Mouse (Mus musculus) ES-E14 (cell line): Measurements from ENCODE around the gene Iars. TPM values are rescaled to one million over a fixed set of nuclear protein-coding genes. Genes with fewer than 3 reads are reported as not detected.
A peak's percentile ranks its signal among the peaks of the same experiment; 100 is the strongest.

Experiments
- DNase-seq: peaks from one replicate; pipeline ENCODE4 v3.0.0-alpha.2; 2013; ENCODE audit warnings: low read depth, low spot score
- H3K27ac ChIP-seq: 2 replicates; pipeline ENCODE4 v1.5.1; 2012; ENCODE audit warnings: low read depth, mild to moderate bottlenecking, low read length, moderate library complexity, mixed read lengths; ENCODE audit not compliant: poor library complexity, insufficient read depth, severe bottlenecking
- H3K36me3 ChIP-seq: 2 replicates; pipeline ENCODE4 v1.6.1; 2012; ENCODE audit warnings: mild to moderate bottlenecking, low read length, moderate library complexity, mixed read lengths; ENCODE audit not compliant: control insufficient read depth, poor library complexity, insufficient read depth, severe bottlenecking
- H3K4me1 ChIP-seq, 2 experiments: fragments of 150-350 bp in 1 of 2; sonication (generic) in 1 of 2; 2 replicates each; pipeline ENCODE4 v1.6.1; 2012; ENCODE audit warnings: low read length in 2 of 2, mild to moderate bottlenecking in 1 of 2, mixed read lengths in 1 of 2; ENCODE audit not compliant: control insufficient read depth in 2 of 2, insufficient read depth in 2 of 2, poor library complexity in 1 of 2
- H3K4me3 ChIP-seq, 2 experiments: fragments of 150-350 bp in 1 of 2; sonication (generic) in 1 of 2; 2 replicates each; pipeline ENCODE4 v1.5.1; 2012; ENCODE audit warnings: low read length in 2 of 2, low read depth in 1 of 2, mild to moderate bottlenecking in 1 of 2, mixed read lengths in 1 of 2; ENCODE audit not compliant: insufficient read depth in 1 of 2, poor library complexity in 1 of 2, severe bottlenecking in 1 of 2
- H3K9ac ChIP-seq: 2 replicates; pipeline ENCODE4 v1.6.1; 2012; ENCODE audit warnings: low read depth, mild to moderate bottlenecking, low read length, mixed read lengths; ENCODE audit not compliant: poor library complexity, insufficient read depth, severe bottlenecking
- H3K9me3 ChIP-seq: fragments of 150-350 bp; sonication (generic); 2 replicates; pipeline ENCODE4 v1.6.1; 2012; ENCODE audit warnings: low read depth, mild to moderate bottlenecking, low read length; ENCODE audit not compliant: control insufficient read depth, insufficient read depth
- CHD2 ChIP-seq: IDR thresholded peaks from 2 replicates; pipeline ENCODE4 v1.6.1; 2014; ENCODE audit warnings: mild to moderate bottlenecking, low read depth, low read length, inconsistent platforms
- HCFC1 ChIP-seq: IDR thresholded peaks from 2 replicates; pipeline ENCODE4 v1.6.1; 2012; ENCODE audit warnings: low read length, inconsistent platforms, borderline replicate concordance; ENCODE audit not compliant: insufficient read depth
- MAFK ChIP-seq: IDR thresholded peaks from 2 replicates; pipeline ENCODE4 v1.6.1; 2014; ENCODE audit warnings: mild to moderate bottlenecking, low read depth, low read length, inconsistent platforms; ENCODE audit not compliant: insufficient read depth
- ZC3H11A ChIP-seq: IDR thresholded peaks from 2 replicates; pipeline ENCODE4 v1.6.1; 2012; ENCODE audit warnings: low read depth, mild to moderate bottlenecking, inconsistent platforms, low read length, borderline replicate concordance
- ZNF384 ChIP-seq: IDR thresholded peaks from 2 replicates; pipeline ENCODE4 v1.6.1; 2012; ENCODE audit warnings: low read depth, low read length, inconsistent platforms
- in situ Hi-C, 2 experiments: fragments of 600-800 bp; cut with MboI; formaldehyde crosslinking; loops; one replicate each; pipeline ENCODE4 v1.15.1; 2025; ENCODE audit warnings: low sequenced_read_pairs in 2 of 2, inconsistent platforms in 1 of 2; ENCODE audit not compliant: unreplicated experiment in 2 of 2
- total RNA-seq: library from RNA; depleted of rRNA; stranded (reverse); fragments of 300-350 nt; gene quantifications from 2 replicates; pipeline ENCODE4 v1.2.3, GENCODE M21; 2012

Gene Iars
- total RNA-seq, 1 experiment: 139 TPM

DNA sequence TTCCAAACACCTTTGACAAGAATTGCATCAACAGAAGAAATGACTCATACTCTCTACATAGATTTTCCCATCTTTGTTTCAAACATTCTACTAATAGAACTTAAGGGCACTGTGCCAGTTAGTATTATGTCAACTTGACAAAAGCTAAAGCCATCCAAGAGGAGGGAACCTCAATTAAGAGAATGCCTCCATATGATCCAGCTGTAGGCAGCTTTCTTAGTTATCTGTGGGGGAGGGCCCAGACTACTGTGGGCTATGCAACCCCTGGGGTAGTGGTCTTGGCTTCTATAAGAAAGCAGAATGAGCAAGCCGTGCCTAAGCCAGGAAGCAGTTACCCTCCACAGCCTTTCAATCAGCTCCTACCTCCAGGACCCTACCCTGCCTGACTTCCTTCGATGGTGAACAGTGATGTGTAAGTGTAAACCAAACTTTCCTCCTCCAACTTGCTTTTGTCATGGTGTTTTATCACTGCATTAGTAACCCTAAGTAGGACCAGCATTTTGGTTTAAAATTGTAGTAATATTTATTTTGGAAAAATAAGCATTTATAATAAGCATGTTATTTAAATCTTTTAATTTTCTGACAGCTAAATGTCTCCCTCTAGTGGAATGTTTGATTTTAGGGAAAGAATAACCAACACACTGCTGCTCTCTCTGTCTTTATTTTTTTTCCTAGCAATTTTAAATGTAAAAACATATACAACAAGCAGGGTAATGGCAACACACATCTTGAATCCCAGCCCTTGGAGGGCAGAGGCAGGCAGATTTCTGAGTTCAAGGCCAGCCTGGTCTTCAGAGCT is 37.0 kb upstream of the Iars start:
- DNase-seq: no peak
- Histone ChIP-seq H3K4me1 (no peaks in the 10 kb centered on the region), H3K9me3 (no peaks in the 10 kb centered on the region), H3K4me3 (no peak overlapping the region), H3K27ac (no peak overlapping the region), H3K36me3 (peaks cover 2% of the 10 kb centered on the region; the same call in 1 of the 2 replicates), H3K9ac (no peak overlapping the region)
- in situ Hi-C loops: no loop called here
- TF ChIP-seq ZNF384 (no peak), CHD2 (no peak), ZC3H11A (no peak), MAFK (no peak), HCFC1 (no peak)

DNA sequence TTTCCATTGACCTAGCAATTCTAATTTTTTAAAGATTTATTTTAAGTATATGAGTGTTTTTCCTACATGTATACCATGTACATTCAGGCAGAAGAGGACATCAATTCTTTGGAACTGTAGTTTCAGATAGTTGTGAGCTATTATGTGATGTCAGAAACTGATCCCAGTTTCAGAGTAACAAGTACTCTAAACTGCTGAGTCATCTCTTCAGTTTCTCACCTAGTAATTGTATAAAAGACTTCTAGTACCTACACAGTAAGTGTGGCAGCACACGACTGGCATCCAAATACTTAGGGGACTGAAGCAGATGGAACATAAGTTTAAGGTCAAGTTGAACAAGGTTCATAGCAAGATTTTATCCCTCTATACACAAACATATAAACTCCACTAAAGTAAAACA is 35.9 kb upstream of the Iars start:
- H3K9ac ChIP-seq: no peak overlapping the region
- peaks cover 2% of the 10 kb centered on the region; the same call in 1 of the 2 replicates for H3K36me3 ChIP-seq
- DNase-seq: no peak
- H3K27ac ChIP-seq: no peak overlapping the region
- H3K4me1 ChIP-seq: no peaks in the 10 kb centered on the region
- TF ChIP-seq ZNF384 (no peak), MAFK (peak; percentile 83), ZC3H11A (no peak), HCFC1 (no peak), CHD2 (no peak)
- no peaks in the 10 kb centered on the region for H3K9me3 ChIP-seq
- H3K4me3 ChIP-seq: no peak overlapping the region
- in situ Hi-C loops: no loop called here

DNA sequence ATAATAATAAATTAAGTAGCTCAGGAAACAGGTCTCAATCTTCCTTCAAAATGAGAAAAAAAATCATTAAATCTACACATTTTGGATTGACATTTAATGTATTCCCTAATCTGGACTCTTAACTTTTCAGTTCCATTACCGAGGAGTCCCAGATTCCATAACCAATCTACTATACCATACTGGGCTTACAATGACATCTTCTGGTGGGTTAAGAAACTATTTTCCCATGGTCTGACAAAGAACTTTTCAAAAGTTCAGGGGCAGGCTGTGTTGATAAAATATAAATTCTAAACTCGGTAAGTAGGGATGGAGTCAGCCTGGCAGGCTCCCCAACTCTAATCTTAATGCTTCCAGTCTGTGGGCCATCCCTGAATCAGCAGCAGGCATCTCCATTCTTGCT is 30.8 kb upstream of the Iars start:
- Histone ChIP-seq H3K36me3 (peaks cover 2% of the 10 kb centered on the region), H3K9ac (no peak overlapping the region), H3K4me3 (peak overlapping the region in 1 of 2 experiments; percentile 79; a peak in 2 of 4 replicates), H3K27ac (no peak overlapping the region), H3K4me1 (peaks cover 0 to 6% of the 10 kb centered on the region in 2 experiments; a peak in 1 of 4 replicates), H3K9me3 (no peaks in the 10 kb centered on the region)
- no peak for DNase-seq
- in situ Hi-C loops: no loop called here
- TF ChIP-seq MAFK: no peak
- TF ChIP-seq HCFC1: no peak
- no peak for TF ChIP-seq ZC3H11A
- no peak for TF ChIP-seq CHD2
- no peak for TF ChIP-seq ZNF384

DNA sequence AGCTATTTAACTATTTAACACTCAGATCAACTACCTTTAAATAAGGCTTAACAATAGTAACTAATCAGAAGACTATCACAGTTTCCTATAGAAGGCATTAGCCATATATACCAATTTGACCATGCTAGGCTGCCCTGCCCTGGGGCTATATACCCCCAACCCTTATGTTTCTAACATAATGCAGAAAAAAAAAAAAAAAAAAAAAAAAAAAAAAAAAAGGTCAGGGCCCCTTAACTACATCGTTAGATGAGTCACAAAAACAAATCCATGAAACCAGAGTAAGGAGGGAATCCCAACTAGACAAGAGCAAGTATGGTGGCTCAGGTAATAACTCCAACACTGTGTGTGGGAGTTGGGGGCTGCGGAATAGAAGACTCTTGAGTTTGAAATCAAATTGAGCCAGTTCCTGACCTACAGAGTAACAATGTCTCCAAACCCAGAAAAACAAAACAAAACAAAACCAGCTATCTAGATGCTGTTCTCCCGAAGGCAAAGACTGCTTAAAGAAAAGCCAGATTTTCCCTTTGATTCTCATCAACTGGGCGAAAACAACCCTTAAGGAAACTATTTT is 30.0 kb upstream of the Iars start:
- TF ChIP-seq MAFK: no peak
- no peak for TF ChIP-seq CHD2
- peak; percentile 85 for TF ChIP-seq ZNF384
- no peak for TF ChIP-seq HCFC1
- no peak for TF ChIP-seq ZC3H11A
- H3K27ac ChIP-seq: no peak overlapping the region
- peaks cover 0 to 6% of the 10 kb centered on the region in 2 experiments; a peak in 1 of 4 replicates for H3K4me1 ChIP-seq
- DNase-seq: no peak
- H3K9ac ChIP-seq: peak overlapping the region; percentile 81
- H3K9me3 ChIP-seq: no peaks in the 10 kb centered on the region
- peak overlapping the region; percentile 75 to 79 for H3K4me3 ChIP-seq
- in situ Hi-C loops: no loop called here
- peaks cover 5% of the 10 kb centered on the region for H3K36me3 ChIP-seq
